Mouse (Mus musculus): ENCODE data around the gene Mchr1. TPM values are rescaled to one million over a fixed set of nuclear protein-coding genes. Genes with fewer than 3 reads are reported as not detected.

Gene Mchr1
- polyA plus RNA-seq, 1 experiment = 0.37 TPM

GRCm38 (mm10) chr15:81194791-81195190 is 40.5 kb upstream of the Mchr1 start:
- H3K27ac ChIP-seq (ENCODE audit: control insufficient read depth, insufficient read depth, low read depth, low read length) = no peak overlapping the region
- H3K27me3 ChIP-seq (ENCODE audit: control insufficient read depth, insufficient read depth, low read length) = no peaks in the 10 kb centered on the region
- no peak for TF ChIP-seq POLR2A (IDR thresholded peaks at IDR 0.05; ENCODE audit: control insufficient read depth, low read depth, low read length)
- H3K4me3 ChIP-seq (ENCODE audit: control insufficient read depth, low read depth, low read length) = no peak overlapping the region
- no peaks in the 10 kb centered on the region for H3K36me3 ChIP-seq (ENCODE audit: control insufficient read depth, insufficient read depth, low read length)
- H3K4me1 ChIP-seq (ENCODE audit: control insufficient read depth, insufficient read depth, low read length) = peaks cover 7% of the 10 kb centered on the region

GRCm38 (mm10) chr15:81195447-81195846 is 39.9 kb upstream of the Mchr1 start:
- Histone ChIP-seq H3K4me1 (ENCODE audit: control insufficient read depth, insufficient read depth, low read length) (peaks cover 4% of the 10 kb centered on the region; the same call in 1 of the 2 replicates), H3K27me3 (ENCODE audit: control insufficient read depth, insufficient read depth, low read length) (no peaks in the 10 kb centered on the region), H3K4me3 (ENCODE audit: control insufficient read depth, low read depth, low read length) (no peak overlapping the region), H3K36me3 (ENCODE audit: control insufficient read depth, insufficient read depth, low read length) (no peaks in the 10 kb centered on the region), H3K27ac (ENCODE audit: control insufficient read depth, insufficient read depth, low read depth, low read length) (no peak overlapping the region)
- TF ChIP-seq POLR2A (IDR thresholded peaks at IDR 0.05; ENCODE audit: control insufficient read depth, low read depth, low read length) = no peak
- TF ChIP-seq CTCF (IDR thresholded peaks at IDR 0.05; ENCODE audit: control insufficient read depth, insufficient read depth, insufficient replicate concordance, low read depth, low read length) = no peak

- TF ChIP-seq POLR2A (IDR thresholded peaks at IDR 0.05; ENCODE audit: control insufficient read depth, low read depth, low read length) = no peak
- no peak for TF ChIP-seq CTCF (IDR thresholded peaks at IDR 0.05; ENCODE audit: control insufficient read depth, insufficient read depth, insufficient replicate concordance, low read depth, low read length)
- no peaks in the 10 kb centered on the region for H3K4me1 ChIP-seq (ENCODE audit: control insufficient read depth, insufficient read depth, low read length)
- no peaks in the 10 kb centered on the region for H3K36me3 ChIP-seq (ENCODE audit: control insufficient read depth, insufficient read depth, low read length)
- no peak overlapping the region for H3K27ac ChIP-seq (ENCODE audit: control insufficient read depth, insufficient read depth, low read depth, low read length)
- H3K27me3 ChIP-seq (ENCODE audit: control insufficient read depth, insufficient read depth, low read length) = no peaks in the 10 kb centered on the region
- H3K4me3 ChIP-seq (ENCODE audit: control insufficient read depth, low read depth, low read length) = no peak overlapping the region
These were observed 38.1 kb upstream of the Mchr1 start for GRCm38 (mm10) chr15:81197197-81197596.

- peak; percentile 50; the same call in 1 of the 2 replicates for TF ChIP-seq CTCF (IDR thresholded peaks at IDR 0.05; ENCODE audit: control insufficient read depth, insufficient read depth, insufficient replicate concordance, low read depth, low read length)
- no peak for TF ChIP-seq POLR2A (IDR thresholded peaks at IDR 0.05; ENCODE audit: control insufficient read depth, low read depth, low read length)
- Histone ChIP-seq H3K27ac (ENCODE audit: control insufficient read depth, insufficient read depth, low read depth, low read length) (no peak overlapping the region), H3K27me3 (ENCODE audit: control insufficient read depth, insufficient read depth, low read length) (no peaks in the 10 kb centered on the region), H3K36me3 (ENCODE audit: control insufficient read depth, insufficient read depth, low read length) (no peaks in the 10 kb centered on the region), H3K4me1 (ENCODE audit: control insufficient read depth, insufficient read depth, low read length) (no peaks in the 10 kb centered on the region), H3K4me3 (ENCODE audit: control insufficient read depth, low read depth, low read length) (no peak overlapping the region)
These were observed 36.9 kb upstream of the Mchr1 start for GRCm38 (mm10) chr15:81198447-81198846.

GRCm38 (mm10) chr15:81199372-81199959 is 35.8 kb upstream of the Mchr1 start:
- no peaks in the 10 kb centered on the region for H3K36me3 ChIP-seq (ENCODE audit: control insufficient read depth, insufficient read depth, low read length)
- TF ChIP-seq POLR2A (IDR thresholded peaks at IDR 0.05; ENCODE audit: control insufficient read depth, low read depth, low read length) (no peak), CTCF (IDR thresholded peaks at IDR 0.05; ENCODE audit: control insufficient read depth, insufficient read depth, insufficient replicate concordance, low read depth, low read length) (no peak)
- no peaks in the 10 kb centered on the region for H3K4me1 ChIP-seq (ENCODE audit: control insufficient read depth, insufficient read depth, low read length)
- H3K27ac ChIP-seq (ENCODE audit: control insufficient read depth, insufficient read depth, low read depth, low read length) = no peak overlapping the region
- no peak overlapping the region for H3K4me3 ChIP-seq (ENCODE audit: control insufficient read depth, low read depth, low read length)
- no peaks in the 10 kb centered on the region for H3K27me3 ChIP-seq (ENCODE audit: control insufficient read depth, insufficient read depth, low read length)

- H3K4me1 ChIP-seq (ENCODE audit: control insufficient read depth, insufficient read depth, low read length) = no peaks in the 10 kb centered on the region
- no peaks in the 10 kb centered on the region for H3K27me3 ChIP-seq (ENCODE audit: control insufficient read depth, insufficient read depth, low read length)
- TF ChIP-seq POLR2A (IDR thresholded peaks at IDR 0.05; ENCODE audit: control insufficient read depth, low read depth, low read length) = no peak
- no peak for TF ChIP-seq CTCF (IDR thresholded peaks at IDR 0.05; ENCODE audit: control insufficient read depth, insufficient read depth, insufficient replicate concordance, low read depth, low read length)
- no peak overlapping the region for H3K4me3 ChIP-seq (ENCODE audit: control insufficient read depth, low read depth, low read length)
- no peak overlapping the region for H3K27ac ChIP-seq (ENCODE audit: control insufficient read depth, insufficient read depth, low read depth, low read length)
- H3K36me3 ChIP-seq (ENCODE audit: control insufficient read depth, insufficient read depth, low read length) = no peaks in the 10 kb centered on the region
These were observed 32.8 kb upstream of the Mchr1 start for GRCm38 (mm10) chr15:81202462-81202861.

- Histone ChIP-seq H3K4me3 (ENCODE audit: control insufficient read depth, low read depth, low read length) (no peak overlapping the region), H3K27ac (ENCODE audit: control insufficient read depth, insufficient read depth, low read depth, low read length) (no peak overlapping the region), H3K27me3 (ENCODE audit: control insufficient read depth, insufficient read depth, low read length) (no peaks in the 10 kb centered on the region), H3K4me1 (ENCODE audit: control insufficient read depth, insufficient read depth, low read length) (peaks cover 2% of the 10 kb centered on the region; the same call in 1 of the 2 replicates), H3K36me3 (ENCODE audit: control insufficient read depth, insufficient read depth, low read length) (no peaks in the 10 kb centered on the region)
- TF ChIP-seq CTCF (IDR thresholded peaks at IDR 0.05; ENCODE audit: control insufficient read depth, insufficient read depth, insufficient replicate concordance, low read depth, low read length) (no peak), POLR2A (IDR thresholded peaks at IDR 0.05; ENCODE audit: control insufficient read depth, low read depth, low read length) (no peak)
These were observed 24.8 kb upstream of the Mchr1 start for GRCm38 (mm10) chr15:81210496-81210895.

- TF ChIP-seq CTCF (IDR thresholded peaks at IDR 0.05; ENCODE audit: control insufficient read depth, insufficient read depth, insufficient replicate concordance, low read depth, low read length) (no peak), POLR2A (IDR thresholded peaks at IDR 0.05; ENCODE audit: control insufficient read depth, low read depth, low read length) (no peak)
These were observed 22.3 kb upstream of the Mchr1 start for GRCm38 (mm10) chr15:81212976-81213375.

More at GRCm38 (mm10) chr15:81212976-81213375, 22.3 kb upstream of the Mchr1 start:
- H3K27me3 ChIP-seq (ENCODE audit: control insufficient read depth, insufficient read depth, low read length) = no peaks in the 10 kb centered on the region
- H3K36me3 ChIP-seq (ENCODE audit: control insufficient read depth, insufficient read depth, low read length) = no peaks in the 10 kb centered on the region
- H3K4me3 ChIP-seq (ENCODE audit: control insufficient read depth, low read depth, low read length) = no peak overlapping the region
- H3K4me1 ChIP-seq (ENCODE audit: control insufficient read depth, insufficient read depth, low read length) = peaks cover 6% of the 10 kb centered on the region
- no peak overlapping the region for H3K27ac ChIP-seq (ENCODE audit: control insufficient read depth, insufficient read depth, low read depth, low read length)
